In the genomic region with DNA sequence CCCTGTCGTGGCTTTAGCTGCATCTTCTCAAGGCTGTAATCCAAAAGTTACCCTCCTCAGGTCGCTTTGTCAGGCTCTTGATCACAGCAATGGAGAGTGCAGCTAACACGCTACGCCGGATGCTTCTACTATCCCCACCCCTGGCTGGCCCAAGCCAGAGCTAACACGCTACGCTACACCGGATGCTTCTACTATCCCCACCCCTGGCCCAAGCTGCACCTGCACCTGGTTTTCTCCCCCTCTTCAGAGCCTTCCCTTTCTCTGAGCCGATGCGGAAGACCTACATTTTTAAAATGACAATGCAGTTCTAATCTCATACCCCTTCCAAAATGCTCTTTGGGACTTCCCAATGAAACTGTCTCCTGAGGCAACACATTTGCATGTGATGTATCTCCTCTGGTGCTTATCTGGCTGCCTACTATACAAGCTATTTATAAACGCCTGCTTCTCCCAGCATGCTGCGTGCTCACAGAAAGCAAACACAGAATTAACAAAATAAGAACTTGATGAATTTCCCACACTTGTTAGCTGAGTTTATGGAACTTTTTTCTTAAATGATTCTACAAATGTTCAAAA, we compare ENCODE assay signal across 20 mouse cellular contexts. TPM values are rescaled to one million over a fixed set of nuclear protein-coding genes. Genes with fewer than 3 reads are reported as not detected.
A peak's percentile ranks its signal among the peaks of the same experiment; 100 is the strongest.
DNase-seq lines count a peak whose midpoint lies in the region; ATAC-seq and TF ChIP-seq lines count a peak whose summit lies in the region.
"Not testable (repeated sequence)": the region's sequence is repeated elsewhere in the genome, so short reads cannot be mapped to it uniquely, and the experiment has no call there.
"Had no signal": no experiment of that assay in that cellular context is flagged by ENCODE, and none has a peak within 500 bp of the region (broad histone marks: within the 10 kb centered on the region; RNA-seq: fewer than 3 reads in every experiment).

No protein-coding gene starts in this region.

- 22% methylated on average over 12 of the region's 12 CpGs for WGBS in heart, embryonic 15.5 days
- WGBS in liver, embryonic 15.5 days (ENCODE audit: insufficient replicate concordance): 58% methylated on average over 12 of the region's 12 CpGs
- WGBS in spleen, adult 2 months: 32% methylated on average over 12 of the region's 12 CpGs

- peak overlapping the region; percentile 52 for H3K4me2 ChIP-seq in heart, embryonic 15.5 days
- not testable (repeated sequence) for H3K4me2 ChIP-seq in liver, embryonic 15.5 days

- TF ChIP-seq CTCF in spleen, adult 2 months (IDR thresholded peaks at IDR 0.05; ENCODE audit: extremely low read depth, insufficient read depth, insufficient read length, insufficient replicate concordance): not testable (repeated sequence)

- TF ChIP-seq POLR2A in spleen, adult 2 months (IDR thresholded peaks at IDR 0.05; ENCODE audit: low read depth, low read length): not testable (repeated sequence)

- peak overlapping the region; percentile 91 for H3K27ac ChIP-seq in heart, embryonic 15.5 days
- 0 out of 2 replicates have a peak overlapping the region, but pooled peaks have one; percentile 14 for H3K27ac ChIP-seq in liver, embryonic 15.5 days (replicated peaks)
- H3K27ac ChIP-seq in spleen, adult 2 months (ENCODE audit: insufficient read depth, low read length): peak overlapping the region; percentile 77

- not testable (repeated sequence) for H3K4me3 ChIP-seq in heart, embryonic 15.5 days; liver, embryonic 15.5 days (replicated peaks)
- peak overlapping the region; percentile 33; the same call in 1 of the 2 replicates for H3K4me3 ChIP-seq in spleen, adult 2 months (ENCODE audit: extremely low read depth, insufficient read depth, insufficient read length)

- H3K27me3 ChIP-seq in heart, embryonic 15.5 days; liver, embryonic 15.5 days; spleen, adult 2 months (ENCODE audit: control insufficient read depth, insufficient read depth, low read length): not testable (repeated sequence)

- not testable (repeated sequence) for H3K36me3 ChIP-seq in heart, embryonic 15.5 days; liver, embryonic 15.5 days (replicated peaks); spleen, adult 2 months (ENCODE audit: control insufficient read depth, insufficient read depth, low read length)

- DNase-seq in A20 (ENCODE audit: low read depth, low spot score): peak; percentile 94
- peak; percentile 46 for DNase-seq in T-cell, adult 2 months (ENCODE audit: low spot score)
- peak; percentile 93 for DNase-seq in heart, adult 11 months
- DNase-seq in induced T-regulatory cell, adult 2 months (ENCODE audit: low read depth): peak; percentile 37
- DNase-seq in spleen, adult 2 months (ENCODE audit: low read depth in 1 of 2, low spot score in 2 of 2): peak; percentile 34 to 58
- DNase-seq in thymus, postnatal 10 days (ENCODE audit: low spot score in 2 of 2): peak; percentile 69 to 80

- H3K9ac ChIP-seq in heart, embryonic 15.5 days; liver, embryonic 15.5 days: not testable (repeated sequence)

- H3K4me1 ChIP-seq in heart, embryonic 15.5 days (replicated peaks): peaks cover 26% of the 10 kb centered on the region
- not testable (repeated sequence) for H3K4me1 ChIP-seq in liver, embryonic 15.5 days (replicated peaks); spleen, adult 2 months (ENCODE audit: control insufficient read depth, insufficient read depth, insufficient read length)

- ATAC-seq in heart, embryonic 15.5 days (replicated peaks; ENCODE audit: insufficient number of reproducible peaks, insufficient read depth, low FRiP score, low read depth); liver, embryonic 15.5 days (ENCODE audit: insufficient read depth): not testable (repeated sequence)

- H3K9me3 ChIP-seq in heart, embryonic 15.5 days (replicated peaks); liver, embryonic 15.5 days (replicated peaks): not testable (repeated sequence)

RNA-seq across cellular contexts. Expression of a gene that starts 24.4 kb away (rescaled TPM):
- polyA plus RNA-seq in heart, embryonic 15.5 days (2015; fragmentation: Nextera tagmentation; extraction: Ambion mirVana): 7.7 and 9.9 TPM in 2 replicates
- 1.9 and 2.1 TPM in 2 replicates for polyA plus RNA-seq in liver, embryonic 15.5 days (2015; fragmentation: Nextera tagmentation; extraction: Ambion mirVana)
- polyA plus RNA-seq in spleen, adult 2 months (2012; rRNA removed): 0.68 and 0.96 TPM in 2 replicates
- polyA plus RNA-seq: erythroblast, embryonic 14.5 days had no signal

RNA-seq across cellular contexts. Expression of a gene that starts 50.3 kb away (rescaled TPM):
- not detected in 2 replicates for polyA plus RNA-seq in heart, embryonic 15.5 days (2015; fragmentation: Nextera tagmentation; extraction: Ambion mirVana)
- not detected in 2 replicates for polyA plus RNA-seq in liver, embryonic 15.5 days (2015; fragmentation: Nextera tagmentation; extraction: Ambion mirVana)
- polyA plus RNA-seq in spleen, adult 2 months (2012; rRNA removed): 0.18 TPM in 1 of 2 replicates, not detected in the other
- polyA plus RNA-seq: brain, embryonic 14.5 days; embryonic facial prominence, embryonic 12.5 days; erythroblast, embryonic 14.5 days; forebrain, embryonic 13.5 days; hindbrain, embryonic 10.5 days; intestine, embryonic 15.5 days; limb, embryonic 13.5 days; liver, embryonic 13.5 days; lung, embryonic 15.5 days; midbrain, embryonic 11.5 days; neural tube, embryonic 11.5 days; stomach, embryonic 14.5 days had no signal

Comparison
In these comparisons a context has a peak if more than half of its experiments do, and no peak if none do; other contexts are left out.
1. DNase-seq: peak in every context shown above with its lines; median percentile 94 in A20; 93 in heart, adult 11 months; 74 in thymus, postnatal 10 days; 46 in T-cell, adult 2 months; 46 in spleen, adult 2 months; 37 in induced T-regulatory cell, adult 2 months.
2. H3K27ac ChIP-seq: peak in every context shown above with its lines; median percentile 91 in heart, embryonic 15.5 days; 77 in spleen, adult 2 months; 14 in liver, embryonic 15.5 days.